Mouse (Mus musculus) adrenal gland, adult (tissue): ENCODE results near the gene Klf13.
A peak's percentile ranks its signal among the peaks of the same experiment; 100 is the strongest.

Experiments
- DNase-seq, 2 experiments: peaks; one replicate each; pipeline ENCODE4 v3.0.0; 2022 to 2023; ENCODE audit warnings: low spot score in 1 of 2; ENCODE audit not compliant: inconsistent age in 2 of 2

Klf13 gene

GRCm38 (mm10) chr7:63889116-63889975 is 49.4 kb downstream of the Klf13 start:
- DNase-seq, result peak in 1 of 2 experiments; percentile 13

- DNase-seq, result peak; percentile 19 to 53
Measured at GRCm38 (mm10) chr7:63888674-63889073, 50.0 kb downstream of the Klf13 start.

- DNase-seq, result no peak
Measured at GRCm38 (mm10) chr7:63887602-63888123, 51.1 kb downstream of the Klf13 start.

DNA sequence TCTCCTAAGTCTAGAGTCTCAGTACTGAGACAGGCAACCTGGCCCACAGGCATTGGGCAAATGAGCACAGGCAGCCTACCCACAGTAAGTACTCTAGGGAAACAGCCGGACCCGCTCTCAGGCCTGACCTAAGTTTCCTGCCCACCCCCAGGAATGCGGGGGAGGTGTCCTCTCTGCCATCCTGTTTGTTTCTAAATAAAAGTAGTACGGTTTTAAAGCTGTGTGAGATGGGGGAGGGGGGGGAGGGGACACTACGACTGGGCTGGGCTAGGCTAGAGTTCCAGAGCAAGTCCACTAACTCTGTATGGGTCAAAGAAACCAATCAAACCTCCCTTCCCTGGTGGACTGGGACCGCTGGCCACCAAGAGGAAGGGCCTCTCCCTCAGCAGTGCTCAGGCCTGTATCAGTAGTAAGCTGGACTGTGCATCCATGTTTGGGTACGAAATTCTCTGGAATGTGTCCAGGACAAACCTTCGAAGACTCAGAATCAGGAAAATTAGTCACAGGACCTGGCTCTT is 51.6 kb downstream of the Klf13 start:
- DNase-seq, result peak; percentile 50 to 78

GRCm38 (mm10) chr7:63885025-63885424 is 53.7 kb downstream of the Klf13 start:
- DNase-seq, result no peak

GRCm38 (mm10) chr7:63882739-63883138 is 56.0 kb downstream of the Klf13 start:
- DNase-seq, result no peak

- DNase-seq, result no peak
Measured at GRCm38 (mm10) chr7:63879583-63879982, 59.1 kb downstream of the Klf13 start.

DNA sequence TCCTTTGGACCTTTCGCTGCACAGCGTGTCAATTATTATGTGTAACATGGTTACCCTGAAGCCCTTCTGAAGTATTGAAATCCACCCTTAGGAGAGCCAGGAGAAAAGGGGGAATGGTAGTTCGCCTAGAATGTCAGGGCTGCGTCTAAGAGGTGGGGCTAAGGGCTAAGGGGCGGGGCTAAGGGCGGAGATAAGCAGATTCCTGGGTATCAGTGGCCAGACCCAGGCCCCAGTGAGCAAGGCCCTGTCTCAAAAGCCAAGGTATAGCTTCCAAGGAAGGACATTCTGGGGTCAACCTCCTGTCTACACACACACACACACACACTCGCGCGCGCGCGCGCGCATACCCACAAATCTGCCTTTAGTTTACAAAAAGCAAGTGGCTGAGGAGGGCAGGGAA is 61.1 kb downstream of the Klf13 start:
- DNase-seq, result no peak

GRCm38 (mm10) chr7:63876640-63877039 is 62.1 kb downstream of the Klf13 start:
- no peak for DNase-seq

GRCm38 (mm10) chr7:63875686-63876085 is 63.0 kb downstream of the Klf13 start:
- no peak for DNase-seq

GRCm38 (mm10) chr7:63873880-63874279 is 64.8 kb downstream of the Klf13 start:
- no peak for DNase-seq

DNA sequence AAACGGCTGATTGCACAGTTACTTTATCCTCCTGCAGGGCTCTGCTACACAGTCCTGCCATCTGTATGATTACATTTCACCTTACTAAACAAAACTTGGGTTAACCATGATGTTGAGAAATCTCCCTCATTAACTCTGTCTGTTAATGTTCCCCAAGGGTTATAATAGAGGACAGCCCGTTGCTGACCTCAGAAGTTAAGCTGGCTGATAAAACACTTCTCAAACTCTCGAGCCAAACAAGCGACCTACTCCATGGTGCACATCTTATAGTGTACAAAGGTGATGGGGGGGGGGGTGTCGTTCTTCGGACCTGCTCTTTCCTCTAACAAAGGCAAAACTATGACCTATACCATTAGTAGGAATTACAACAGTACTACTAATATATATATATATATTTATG is 67.0 kb downstream of the Klf13 start:
- no peak for DNase-seq

DNA sequence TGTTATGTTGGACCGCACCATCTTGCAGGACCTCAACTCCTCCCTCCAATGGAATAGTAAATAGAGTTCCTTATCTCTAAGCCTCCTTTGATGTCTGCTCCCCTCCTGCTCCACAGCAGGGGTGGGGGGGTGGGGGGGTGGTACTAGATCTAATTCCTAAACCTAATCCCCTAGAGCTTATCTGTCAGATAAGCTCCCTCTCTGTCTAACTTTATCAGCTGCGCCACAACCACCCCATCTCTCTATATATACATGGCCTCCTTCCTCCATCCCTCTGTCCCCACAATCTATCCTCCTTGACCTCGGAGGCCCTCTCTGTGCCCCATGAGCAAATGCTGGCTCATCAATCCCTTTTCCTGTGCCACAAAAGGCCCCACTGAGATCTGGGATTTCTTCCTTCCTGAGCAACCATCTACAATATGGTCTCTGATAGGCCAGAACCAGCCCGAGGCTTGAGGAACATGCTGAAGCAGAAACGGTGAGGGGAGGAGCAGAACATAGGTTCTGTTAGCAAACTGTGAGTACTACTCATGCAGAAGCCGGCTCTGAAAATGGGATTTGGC is 70.3 kb downstream of the Klf13 start:
- DNase-seq, result no peak

DNA sequence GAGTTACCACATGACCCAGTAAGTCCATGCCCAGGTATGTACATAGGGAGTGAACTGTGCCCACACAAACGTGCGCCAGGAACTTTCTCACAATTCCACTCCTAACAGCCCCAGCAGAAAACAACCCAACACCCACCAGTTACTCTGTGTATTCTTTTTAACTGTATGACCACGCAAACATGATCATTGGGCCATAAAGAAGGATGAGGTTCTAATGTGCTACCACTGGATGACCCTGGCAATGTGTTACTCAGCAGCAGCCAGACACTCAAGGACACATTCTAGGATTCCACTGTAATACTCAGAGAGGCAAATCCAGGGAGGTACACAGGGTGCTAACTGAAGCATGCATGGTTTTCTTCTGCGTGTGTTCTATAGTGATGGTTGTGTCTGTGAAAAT is 72.8 kb downstream of the Klf13 start:
- peak; percentile 64 to 80 for DNase-seq

- no peak for DNase-seq
Measured at GRCm38 (mm10) chr7:63863046-63863445, 75.7 kb downstream of the Klf13 start.

DNA sequence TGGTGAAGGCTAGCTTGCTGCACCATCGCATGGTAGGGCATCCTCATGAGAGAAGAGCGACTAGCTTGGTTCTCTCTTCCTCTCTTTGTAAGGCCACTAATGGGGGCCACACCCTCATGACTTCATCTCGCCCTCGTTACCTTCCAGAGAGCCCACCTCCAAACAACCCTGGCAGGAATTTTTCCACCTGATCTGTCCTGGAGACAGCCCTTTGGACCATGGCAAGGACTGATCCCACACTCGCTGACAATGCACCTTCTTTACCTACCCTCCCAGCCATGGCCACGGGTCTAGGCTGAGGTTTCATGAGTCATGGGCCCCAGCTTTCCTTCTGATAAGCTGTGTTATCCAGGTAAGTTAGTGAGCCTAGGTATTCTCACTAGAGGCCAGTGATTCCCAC is 77.6 kb downstream of the Klf13 start:
- DNase-seq, result peak in 1 of 2 experiments; percentile 17

- DNase-seq, result peak; percentile 91 to 97
Measured at GRCm38 (mm10) chr7:63858571-63859152, 80.1 kb downstream of the Klf13 start.

DNA sequence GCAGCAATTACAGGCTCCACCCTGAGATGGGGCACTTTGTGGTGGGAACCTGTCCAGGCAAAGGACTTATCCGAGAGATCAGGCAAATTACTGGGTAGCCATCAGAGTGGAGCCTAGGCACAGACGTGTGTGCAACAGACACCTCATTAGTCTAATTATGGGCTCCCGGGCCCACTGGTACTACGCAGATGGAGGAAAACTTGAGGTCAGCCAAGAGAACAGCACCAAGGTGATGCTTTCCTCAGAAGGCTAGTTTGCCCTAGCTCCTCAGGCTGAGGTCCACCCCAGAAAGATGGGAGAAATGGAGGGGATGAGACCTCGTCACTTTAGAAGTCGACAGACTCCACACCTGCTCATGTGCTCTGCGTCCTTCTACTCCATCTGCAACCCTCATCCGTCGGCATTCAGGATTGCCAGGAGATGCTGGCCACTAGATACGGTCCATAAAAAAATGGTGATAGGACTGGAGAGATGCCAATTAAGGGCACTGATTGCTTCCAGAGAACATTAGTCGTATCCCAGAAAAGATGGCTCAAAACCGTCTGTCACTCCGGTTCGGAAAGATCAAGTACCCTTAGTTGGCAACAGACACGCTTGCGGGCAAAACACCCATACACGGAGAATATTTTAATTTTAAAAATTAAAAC is 80.8 kb downstream of the Klf13 start:
- DNase-seq, result peak in 1 of 2 experiments; percentile 28

DNA sequence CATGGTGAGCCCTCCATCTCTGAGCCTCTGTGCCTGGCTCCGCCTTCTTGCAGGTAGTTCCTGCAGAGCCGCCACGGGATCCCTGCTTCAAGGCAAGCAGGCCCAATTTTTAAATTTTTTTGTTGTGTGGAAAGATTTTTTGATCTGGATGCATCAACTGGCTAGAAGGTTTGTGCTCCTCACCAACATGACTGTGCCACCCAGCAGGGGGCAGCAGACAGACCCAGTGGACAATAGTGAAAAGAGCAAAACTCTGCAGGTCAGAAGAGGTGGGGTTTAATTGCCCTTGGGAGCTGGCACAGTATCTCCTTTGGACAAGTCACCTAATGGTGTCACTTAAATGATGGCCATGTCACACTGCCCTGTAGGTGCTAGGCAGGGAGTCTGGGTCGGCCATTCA is 83.4 kb downstream of the Klf13 start:
- DNase-seq, result peak; percentile 84 to 94

- peak; percentile 84 to 94 for DNase-seq
Measured at GRCm38 (mm10) chr7:63851841-63852533, 86.7 kb downstream of the Klf13 start.
